Mouse (Mus musculus): ENCODE data around the gene Zdbf2.

GRCm38 (mm10) chr1:63248360-63248851 lies 24.7 kb upstream of the Zdbf2 start:
- TF ChIP-seq CTCF (IDR thresholded peaks at IDR 0.05; ENCODE audit: low read depth) (no peak), EP300 (IDR thresholded peaks at IDR 0.05; ENCODE audit: low read depth) (no peak)
